Mouse (Mus musculus): ENCODE measurements around the gene Fam169a.
"Not testable (repeated sequence)": the region's sequence is repeated elsewhere in the genome, so short reads cannot be mapped to it uniquely, and the experiment has no call there.

Fam169a gene

DNA sequence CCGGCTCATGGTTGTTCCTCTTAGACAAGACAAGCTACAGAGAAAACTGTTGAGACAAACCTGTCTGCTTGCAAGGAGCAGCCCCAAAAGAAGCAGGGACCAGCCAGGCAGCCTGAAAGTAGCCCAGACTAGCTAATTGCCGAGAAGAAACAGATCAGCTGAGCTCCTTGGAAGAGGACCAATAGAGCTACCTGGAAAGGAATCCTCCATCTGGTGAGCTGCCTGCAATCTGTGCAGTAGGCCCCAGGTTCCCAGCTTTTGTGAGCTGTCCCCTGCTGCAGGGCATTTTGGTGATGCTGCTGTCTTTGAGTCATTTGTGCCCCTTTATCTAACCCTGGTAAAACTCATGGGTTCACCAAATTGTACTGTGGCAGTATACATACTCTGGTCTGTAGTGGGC is 13.1 kb downstream of the Fam169a start:
- no peak for DNase-seq

DNA sequence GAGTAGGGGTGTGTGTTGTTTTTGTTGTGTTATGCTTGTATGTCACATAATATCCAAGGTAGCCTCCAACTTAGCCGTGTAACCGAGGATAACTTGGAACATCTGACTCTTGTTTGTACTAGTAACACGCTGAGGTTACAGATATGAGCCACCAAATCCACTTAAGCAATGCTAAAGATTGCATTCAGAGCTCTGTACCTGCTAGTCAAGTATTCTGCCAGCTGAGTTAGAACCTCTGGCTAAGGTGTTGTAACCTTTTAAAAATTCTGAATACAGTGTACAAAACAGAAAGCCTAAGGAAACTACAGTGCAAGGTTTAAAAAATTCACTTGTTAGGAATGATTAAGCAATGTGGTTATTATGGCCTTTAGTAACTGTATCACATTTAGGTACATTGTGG is 13.5 kb downstream of the Fam169a start:
- no peak for DNase-seq

DNA sequence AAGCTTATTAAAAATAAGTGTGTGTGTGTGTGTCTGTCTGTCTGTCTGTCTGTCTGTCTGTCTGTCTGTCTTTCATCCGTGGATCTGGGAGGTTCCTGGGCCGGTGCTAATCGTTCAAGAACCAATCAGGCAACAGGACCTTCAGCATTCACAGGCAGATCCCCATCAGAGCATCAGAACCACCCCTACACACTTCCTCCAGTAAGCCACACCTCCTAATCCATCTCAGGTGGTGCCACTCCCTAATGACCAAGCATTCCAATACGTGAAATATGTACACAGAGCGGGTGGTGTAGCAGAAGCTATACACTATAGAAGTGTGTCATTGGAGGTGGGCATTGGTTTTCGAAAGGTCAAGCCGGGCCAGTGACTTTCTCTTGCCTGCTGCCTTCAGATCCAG is 15.3 kb downstream of the Fam169a start:
- no peak for DNase-seq

DNA sequence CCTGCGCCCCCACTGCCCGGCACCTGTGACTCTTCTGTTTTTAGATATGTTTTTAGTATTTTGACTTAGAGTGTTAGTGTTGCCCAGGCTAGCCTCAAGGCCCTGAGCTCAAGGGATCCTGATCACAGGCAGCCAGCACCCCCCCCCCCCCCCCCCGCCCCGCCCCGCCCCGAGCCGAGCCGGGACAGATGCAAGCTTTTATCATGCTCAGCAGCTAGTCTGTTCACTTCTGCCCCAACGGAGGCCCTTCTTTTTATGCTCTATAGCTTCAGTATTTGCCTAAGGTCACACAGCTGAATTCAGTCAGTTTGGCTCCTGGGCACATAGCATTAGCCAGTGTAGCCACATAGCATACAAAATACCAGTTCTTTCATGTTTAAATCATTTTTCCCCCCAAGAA is 19.2 kb downstream of the Fam169a start:
- DNase-seq, result no peak

DNA sequence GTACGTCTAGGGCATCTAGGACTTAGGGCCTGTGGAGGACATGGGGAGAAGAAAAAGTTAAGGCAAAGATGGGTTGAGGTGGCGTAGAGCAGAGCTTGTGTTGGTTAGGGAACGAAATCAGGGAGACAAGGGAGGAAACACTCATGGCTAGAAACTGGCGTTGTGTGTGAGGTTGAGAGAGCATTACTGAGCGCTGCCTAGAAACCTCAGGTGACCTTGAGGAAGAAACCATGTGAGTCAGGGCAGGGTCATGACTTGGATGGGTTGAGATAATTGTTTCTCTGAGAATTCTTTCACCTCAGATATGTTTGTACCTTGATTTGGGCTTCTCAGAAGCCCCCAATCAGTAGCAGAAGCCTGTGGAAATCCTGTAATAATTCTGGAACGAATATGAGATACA is 20.3 kb downstream of the Fam169a start:
- DNase-seq, result no peak

DNA sequence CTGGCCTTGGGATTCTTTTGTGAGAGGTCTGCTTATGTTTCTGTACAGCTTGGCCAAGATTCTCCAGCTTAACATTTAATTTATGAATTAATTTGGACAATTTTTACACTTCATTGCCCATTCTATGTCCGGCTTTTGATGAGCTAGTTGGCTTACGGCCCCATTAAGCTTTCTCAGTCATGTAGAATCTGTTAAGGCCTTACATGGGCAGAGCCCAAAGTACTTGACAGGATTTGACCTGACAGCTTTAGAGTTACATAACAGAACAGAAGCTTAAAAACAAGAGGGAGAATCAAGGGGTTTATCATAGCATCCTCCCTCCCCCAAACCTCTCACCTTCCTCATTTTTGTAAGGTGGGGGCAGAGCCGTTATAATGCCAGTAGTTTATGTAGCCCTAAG is 21.1 kb downstream of the Fam169a start:
- no peak for DNase-seq

DNA sequence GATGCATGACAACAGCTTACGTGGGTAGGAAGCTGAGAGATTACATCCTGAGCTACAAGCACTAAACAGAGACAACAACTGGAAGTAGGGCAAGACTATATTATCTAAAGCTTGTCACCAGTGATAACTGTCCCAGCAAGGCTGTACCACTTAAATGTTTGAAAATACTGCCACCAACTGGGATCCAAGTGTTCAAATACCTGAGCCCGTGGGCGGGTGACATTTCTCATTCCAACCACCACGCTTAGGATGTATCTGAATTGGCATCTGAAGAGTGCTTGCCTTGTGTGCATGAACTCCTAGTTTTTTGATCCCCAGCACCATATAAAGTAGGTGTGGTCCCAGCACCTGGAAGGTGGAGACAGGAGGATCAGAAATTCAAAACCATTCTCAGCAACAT is 28.6 kb downstream of the Fam169a start:
- no peak for DNase-seq

DNA sequence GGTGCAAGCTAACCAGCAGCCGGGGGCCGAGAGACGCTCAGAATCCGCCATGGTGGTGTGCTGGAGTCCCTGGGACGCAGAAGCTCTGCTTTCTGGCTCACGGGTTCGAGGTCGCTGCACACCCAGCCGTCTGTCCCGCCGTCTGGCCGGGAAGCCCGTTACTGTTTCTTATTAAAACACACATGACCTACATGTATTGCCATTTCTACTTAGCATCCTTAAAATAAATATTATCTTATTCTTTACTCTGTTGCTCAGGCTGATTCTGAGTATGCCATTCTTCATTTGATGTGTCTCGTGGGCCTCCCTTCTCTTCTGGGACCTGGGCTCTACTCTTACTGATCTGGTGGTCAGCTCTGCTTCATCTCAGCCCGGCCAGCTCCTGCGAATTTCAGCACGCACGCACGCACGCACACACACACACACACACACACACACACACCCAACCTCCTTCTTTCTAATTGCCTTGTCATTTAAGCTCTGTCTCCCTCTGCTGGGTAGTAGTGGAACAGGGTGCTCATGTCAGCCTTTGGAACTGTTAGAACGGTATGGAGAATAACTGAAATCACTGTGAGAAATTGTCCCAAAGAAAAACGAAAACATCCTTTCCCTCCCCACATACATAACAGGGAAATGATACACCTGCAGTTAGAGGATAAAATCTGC is 32.2 kb downstream of the Fam169a start, which contains the start of gene Gm6169:
Gm6169 (minus strand) TSS at position 51 of the 666 bp plus-strand sequence.
- DNase-seq, result peak; percentile 56 to 77

DNA sequence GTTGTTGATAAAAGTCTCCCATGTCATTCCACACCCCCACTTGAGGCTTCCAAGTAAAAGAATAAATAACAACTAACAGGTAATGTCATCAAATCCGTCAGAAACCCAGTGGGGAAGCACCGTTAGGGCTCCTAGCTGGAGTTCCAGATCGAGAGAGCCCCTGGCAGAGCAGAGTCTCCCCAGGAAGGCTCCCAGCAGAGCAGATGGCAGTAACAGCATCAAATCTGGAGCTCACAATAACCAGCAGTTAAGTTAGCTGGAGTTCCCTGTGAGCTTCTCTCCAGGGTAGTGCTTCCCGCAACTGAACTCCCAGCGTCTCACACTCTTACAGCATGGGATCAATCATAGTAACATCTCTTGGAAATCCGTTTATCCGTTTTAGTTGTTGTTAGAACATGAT is 37.9 kb downstream of the Fam169a start:
- DNase-seq, result no peak

DNA sequence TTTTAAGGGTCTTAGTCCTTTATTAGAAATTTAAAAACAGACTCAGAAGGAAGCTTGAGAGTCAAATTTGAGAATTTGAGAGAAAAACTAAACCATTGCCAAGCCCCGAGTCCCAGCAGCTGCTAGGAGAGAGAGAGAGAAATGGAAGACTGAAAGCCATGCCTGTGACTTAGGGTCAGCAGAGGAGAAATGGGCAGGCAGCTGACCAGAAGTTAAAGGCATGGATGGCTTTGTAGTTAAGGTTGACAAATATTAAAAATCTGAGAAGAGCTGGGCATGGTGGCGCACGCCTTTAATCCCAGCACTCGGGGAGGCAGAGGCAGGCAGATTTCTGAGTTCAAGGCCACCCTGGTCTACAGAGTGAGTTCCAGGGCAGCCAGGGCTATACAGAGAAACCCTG is 40.6 kb downstream of the Fam169a start:
- DNase-seq, result peak; percentile 4 to 25

DNA sequence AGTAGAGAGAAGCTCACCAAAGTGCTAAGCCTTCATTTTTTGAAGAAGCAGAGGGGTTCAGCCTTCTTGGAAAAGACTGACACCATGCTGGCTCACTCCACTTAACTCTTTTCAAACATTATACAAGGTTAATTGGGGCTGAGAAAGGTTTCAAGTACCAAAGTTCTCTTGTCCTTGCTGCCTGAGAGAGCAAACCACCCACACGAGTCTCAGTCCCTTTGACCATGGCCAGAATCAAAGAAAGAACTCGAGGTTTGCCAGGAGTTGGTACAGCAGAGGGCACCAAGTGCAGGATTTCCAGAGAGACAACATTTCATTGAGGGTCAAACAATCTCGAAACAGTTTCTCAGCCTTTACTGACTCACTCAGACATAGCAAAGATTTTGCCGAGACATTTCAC is 42.0 kb downstream of the Fam169a start:
- DNase-seq, result peak; percentile 29 to 35

DNA sequence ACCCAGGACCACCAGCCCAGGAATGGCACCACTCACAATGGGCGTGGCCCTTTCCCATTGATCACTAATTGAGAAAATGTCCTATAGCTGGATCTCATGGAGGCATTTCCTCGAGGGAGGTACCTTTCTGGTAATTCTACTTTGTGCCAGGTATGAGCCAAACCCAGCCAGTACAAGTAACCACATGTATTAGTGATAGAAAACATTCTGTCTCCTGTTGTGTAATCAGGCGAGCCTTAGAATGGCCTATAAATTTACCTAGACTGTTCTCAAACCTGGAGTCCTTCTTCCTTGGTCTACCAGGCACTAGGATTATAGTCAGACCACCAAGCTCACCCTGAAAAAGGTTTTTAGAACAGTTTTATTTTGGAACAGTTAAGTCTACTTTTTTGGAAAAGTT is 54.3 kb downstream of the Fam169a start:
- DNase-seq, result no peak

DNA sequence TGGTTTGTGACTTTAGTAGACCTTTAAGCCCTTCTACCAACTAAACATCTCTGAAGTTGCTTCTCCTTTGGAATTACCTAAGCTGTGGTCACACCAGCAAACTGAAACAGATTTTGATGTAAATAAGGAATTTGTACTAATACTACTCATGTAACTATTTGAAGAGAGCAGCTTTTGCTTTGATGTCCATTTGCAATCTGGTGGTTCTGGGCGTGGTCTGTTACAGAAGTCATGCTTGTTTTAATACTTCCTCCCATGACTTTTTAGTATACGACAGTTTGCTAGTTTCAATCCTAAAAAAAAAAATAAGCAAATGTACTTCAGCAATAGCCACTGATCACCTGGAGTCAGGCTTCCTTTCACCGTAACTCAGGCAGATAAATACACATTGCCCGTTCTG is 62.6 kb downstream of the Fam169a start:
- not testable (repeated sequence) for DNase-seq

DNA sequence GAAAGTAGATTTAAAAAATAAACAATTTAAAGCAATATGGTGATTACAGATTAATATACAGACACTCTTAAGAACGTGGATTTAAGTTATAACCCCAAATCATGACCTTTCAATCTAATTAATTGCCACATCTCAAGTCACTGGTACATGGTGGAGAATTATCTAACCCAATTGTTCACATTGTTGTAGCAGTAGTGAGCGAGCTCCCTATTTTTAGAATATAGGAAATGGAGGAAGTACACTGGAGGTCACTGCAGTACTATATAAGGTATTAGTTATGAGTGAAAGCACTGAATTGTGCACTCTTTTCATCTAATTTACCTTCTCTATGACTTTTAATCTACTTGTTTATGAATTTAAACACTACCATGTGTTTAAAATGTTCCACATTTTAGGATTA is 63.3 kb downstream of the Fam169a start:
- not testable (repeated sequence) for DNase-seq

DNA sequence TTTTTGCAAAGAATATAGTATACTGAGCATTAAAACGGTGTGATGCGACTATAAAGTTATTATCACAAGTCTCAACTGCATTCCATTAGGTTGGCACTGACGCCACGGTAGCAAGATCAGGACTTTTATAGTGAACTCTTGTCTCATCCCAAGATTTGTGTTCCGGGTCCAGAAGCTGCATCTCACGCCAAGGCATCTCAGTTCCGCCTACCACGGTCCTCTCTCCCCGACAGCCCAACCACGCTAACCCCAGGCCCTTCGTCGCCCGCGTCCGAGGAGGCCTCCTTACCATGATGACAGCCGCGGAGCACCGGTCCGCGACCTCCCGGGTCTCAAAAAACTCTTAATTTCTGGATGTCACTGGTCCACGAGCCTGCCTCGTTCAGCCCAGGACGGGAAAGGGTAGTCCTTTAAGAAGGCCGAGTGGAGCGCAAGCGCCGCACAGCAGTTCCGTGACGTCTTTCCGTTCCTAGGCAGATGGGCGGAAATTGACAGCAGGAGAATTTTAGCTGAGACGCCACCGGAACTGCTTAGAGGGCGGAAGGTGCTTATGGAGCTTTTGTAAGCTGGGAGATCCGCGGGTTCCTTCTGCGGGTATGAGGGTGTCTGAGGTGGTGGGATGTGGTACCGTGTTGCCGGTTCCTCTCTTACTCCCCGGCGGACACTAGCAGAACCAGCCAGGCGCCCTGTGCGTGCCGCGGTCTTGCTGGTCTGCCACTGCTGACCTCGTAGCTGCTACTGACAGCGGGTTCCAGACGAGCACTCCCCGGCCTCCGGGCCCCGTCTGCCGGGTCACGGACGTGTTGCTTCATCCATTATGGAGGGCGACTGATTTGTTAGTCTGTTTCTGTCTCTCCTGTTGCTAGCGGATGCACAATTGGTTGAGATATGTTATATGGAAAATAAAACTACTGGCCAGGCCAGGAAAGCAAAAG is 70.6 kb downstream of the Fam169a start, which contains the start of the genes Gfm2 and Nsa2:
Gfm2 (plus strand) TSS at position 472 of the 935 bp plus-strand sequence.
Nsa2 (minus strand) TSS at position 472 of the 935 bp plus-strand sequence.
- peak; percentile 90 to 94 for DNase-seq

DNA sequence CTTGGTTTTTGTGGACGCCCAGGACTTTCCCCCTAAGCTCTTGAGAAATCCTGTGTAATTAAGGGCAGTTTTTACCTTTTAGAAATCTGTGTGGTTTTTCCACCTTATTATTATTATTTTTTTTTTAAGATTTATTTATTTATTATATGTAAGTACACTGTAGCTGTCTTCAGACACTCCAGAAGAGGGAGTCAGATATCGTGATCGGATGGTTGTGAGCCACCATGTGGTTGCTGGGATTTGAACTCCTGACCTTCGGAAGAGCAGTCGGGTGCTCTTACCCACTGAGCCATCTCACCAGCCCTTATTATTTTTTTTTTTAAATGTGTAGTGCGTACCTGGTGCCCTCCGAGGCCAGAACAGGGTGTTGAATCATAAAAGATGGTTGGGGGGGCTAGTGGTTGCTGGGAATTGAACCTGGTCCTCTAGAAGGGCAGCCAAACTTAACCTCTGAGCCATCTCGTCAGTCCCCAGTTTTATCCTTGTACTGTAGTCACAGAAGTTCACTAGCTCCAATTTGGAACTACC is 71.4 kb downstream of the Fam169a start:
- not testable (repeated sequence) for DNase-seq

DNA sequence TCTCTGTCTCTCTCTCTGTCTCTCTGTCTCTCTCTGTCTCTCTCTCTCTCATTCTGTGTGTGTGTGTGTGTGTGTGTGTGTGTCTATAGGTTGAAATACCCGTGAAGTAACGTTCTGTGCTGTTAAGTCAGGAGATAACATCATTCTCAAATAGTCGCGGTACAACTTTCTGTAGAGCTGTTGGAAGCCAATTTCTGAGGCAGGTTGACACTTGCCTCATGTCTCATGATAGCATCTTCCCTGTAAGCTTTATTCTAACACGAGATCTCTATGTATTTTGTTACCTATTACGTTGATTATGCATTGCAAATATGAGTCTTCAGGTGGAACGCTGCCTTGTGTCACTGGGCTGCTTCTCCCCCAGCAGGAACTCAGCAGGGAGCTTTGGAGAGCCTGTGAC is 75.2 kb downstream of the Fam169a start:
- no peak for DNase-seq

DNA sequence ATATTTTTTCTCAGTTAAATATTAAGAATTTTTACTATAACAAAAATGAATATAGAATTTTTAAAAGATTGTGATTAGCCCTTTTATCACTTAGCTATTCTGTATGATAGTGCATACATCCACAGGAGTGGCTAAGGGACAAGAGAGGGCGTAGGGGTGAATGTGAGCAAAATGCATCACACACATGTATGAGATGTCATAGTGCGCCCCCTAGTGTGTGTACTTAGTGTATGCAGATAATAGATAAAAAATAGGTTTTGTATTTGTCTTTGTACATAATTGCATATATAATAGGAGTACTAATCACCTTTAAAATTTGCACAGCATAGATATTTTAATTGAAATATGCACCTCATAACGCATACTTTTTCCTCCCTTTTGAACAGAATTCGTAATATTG is 78.7 kb downstream of the Fam169a start:
- DNase-seq, result peak; percentile 37 to 67

DNA sequence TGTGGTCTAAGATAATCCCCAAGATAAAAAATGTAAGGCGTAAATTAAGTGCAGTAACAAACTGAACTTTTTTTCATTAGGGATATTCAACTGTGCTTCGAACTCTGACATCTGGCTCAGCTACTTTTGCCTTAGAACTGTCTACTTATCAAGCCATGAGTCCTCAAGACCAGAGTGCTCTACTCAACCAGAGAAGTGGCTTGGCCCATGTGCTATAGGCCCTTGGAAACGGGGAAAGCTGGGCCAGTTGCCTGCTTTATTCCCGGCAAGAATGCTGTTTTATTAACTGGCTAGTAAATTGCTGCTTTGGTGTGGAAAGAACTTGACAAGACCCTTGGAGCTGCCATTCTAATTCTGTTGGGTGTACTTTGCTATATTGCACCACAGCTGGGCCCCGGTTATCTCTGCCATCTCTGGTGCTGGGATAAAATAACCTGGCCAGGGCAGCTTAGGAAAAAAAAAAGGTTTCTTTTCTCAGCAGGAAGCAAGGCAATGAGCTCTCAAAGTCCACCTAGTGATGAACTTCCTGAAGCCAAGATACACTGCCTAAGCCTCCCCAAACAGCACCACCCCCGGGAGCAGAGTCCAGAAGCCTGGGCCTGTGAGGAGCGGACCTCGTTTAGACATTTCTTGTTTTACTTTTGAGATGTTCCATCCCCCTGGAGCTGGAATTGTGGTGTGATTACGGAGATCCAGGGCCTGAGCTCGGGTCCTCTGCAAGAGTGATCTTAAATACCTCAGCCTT is 108.6 kb downstream of the Fam169a start:
- peak; percentile 71 to 81 for DNase-seq

DNA sequence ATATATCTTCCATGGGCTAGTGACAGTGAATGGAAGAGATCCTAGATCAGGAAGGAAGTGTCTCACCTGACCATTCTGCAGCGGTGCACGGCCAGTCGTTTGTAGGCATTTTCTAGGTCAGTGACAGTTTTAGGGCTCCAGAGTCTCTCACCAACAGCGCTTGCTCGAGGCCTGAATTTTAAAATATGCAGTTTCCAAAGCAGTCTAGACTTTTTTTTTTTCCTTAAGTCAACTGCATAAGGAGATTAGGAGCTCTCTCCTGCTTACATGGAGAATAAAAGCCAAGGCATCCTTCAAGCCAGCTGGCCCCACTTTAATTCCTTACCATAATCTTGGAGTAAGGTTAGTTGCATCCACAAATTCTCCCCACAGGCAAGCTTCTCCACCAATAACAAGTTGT is 109.6 kb downstream of the Fam169a start:
- no peak for DNase-seq

DNA sequence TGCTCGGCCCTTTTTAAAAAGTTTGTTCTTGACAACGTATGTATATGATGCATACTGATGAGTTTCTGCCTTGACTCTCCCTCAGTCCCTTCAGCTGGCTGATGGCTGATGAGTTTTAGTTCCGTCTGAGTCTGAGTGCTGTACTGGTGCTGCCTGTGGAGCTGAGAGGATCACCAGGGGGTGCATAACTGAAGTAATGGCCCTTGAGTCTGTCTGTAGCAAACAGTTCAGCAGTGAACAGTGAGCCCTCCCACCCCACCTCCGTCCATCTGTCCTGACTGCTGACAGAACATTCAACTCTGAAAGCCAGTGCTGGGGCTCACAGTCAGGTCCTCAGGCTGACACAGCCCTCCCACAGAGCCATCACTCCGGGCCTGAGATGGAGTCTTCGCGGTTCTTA is 111.9 kb downstream of the Fam169a start:
- no peak for DNase-seq

DNA sequence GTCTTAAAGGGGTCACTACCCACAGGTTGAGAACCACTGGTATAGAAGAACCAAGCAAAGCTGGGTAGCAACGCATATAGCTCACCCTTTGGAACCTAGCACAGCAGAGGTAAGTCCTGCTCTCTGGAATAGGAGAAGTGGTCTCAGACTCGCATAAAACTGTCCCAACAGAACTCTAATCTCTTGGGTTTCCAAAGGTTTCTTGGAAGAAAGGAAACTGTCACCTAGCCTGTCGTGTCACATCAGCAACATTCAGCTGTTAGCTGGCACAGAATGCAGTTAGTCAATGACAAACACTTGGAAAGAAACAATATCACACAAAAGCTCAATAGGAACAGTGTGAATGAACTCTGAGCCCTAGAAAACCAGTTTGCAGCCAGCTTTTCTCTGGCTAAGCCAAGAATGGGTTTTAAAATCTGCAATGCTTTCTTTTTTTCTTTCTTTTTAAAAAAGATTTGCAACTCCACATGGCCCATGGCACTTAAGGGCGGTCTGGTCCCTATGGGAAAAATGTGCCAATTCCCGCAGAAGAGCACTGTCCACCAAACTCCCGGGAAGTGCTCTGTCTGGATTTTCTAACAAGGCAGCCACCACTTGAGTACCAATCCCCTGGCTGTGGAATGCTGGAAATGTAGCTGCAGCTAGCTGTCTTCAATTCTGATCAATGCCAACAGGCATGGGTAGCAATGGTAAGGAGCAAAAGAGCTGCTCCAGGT is 113.2 kb downstream of the Fam169a start:
- no peak for DNase-seq

Data from kidney, postnatal 36 days (tissue).